Mouse (Mus musculus): Measurements from ENCODE around the gene Ltbp3.

Gene Ltbp3

DNA sequence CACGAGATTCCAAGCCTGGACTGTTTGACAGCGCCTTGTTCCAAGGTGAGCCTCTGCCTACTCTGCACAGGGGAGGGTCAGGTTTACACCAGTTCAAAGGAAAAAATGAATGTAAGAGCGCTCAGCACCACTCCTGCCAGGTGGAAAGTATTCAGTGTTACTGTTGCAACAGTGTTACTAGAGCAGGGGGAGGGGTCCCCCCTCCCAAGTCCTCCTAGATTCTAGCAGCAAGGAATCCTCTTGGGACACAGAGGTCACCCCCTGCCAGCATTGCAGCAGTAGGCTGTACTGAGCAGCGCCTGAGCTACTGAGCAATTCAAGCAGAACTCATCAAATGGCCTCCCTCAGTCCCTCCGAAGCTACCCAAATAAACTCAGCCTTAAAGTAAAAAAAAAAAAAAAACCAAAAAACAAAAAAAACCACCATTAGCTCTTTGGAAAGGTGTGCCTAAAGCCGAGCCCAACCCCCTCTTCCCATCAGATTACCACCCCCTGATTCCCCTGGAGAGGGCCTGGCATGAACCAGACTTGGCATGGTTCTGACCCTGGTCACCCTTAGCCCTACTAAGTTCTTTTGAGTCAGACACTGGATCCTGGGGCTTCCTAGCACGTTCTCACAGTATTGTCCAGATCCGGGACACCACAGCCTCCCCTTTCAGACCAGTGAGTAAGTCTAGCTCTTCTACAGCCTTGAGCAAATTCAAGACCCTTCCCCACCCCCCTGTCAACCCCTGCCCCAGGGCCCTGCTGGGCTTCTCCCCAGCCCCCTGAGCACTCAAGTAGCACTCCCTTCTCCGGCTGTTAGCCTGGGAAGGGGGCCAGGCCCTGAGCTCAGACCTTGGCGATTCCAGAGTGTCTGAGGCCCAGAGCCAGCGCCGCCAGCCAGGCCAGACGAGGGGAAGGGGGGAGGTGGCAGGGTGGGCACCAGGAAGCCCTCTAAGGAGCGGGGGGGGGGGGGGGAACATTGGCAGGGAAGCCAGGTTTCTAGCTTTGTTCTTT, at the start of gene Ltbp3:
Gene Ltbp3 (plus strand): TSS at position 585 of the 998 bp plus-strand sequence.
- DNase-seq (ENCODE audit: low spot score in 2 of 2), result no peak

DNA sequence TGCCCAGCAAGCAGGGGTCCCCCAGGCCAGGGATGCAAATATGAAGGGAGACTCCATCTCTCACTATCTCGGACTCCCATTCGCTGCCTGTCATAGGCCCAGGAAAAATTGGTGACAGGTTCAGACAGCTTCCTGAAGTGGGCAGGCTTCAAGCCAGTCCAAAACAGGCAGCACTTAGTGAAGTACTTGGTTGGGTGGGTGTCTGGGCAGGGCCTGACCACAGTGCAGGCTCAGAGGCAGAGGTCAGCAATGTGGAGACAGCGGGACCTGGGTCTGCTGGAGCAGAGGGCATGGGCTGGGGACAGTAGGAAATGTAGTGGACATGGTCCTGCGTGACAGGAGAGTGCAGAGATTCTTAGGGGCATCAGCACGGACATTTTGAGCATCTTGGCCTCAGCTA, 49.1 kb upstream of the Ltbp3 start:
- no peak for DNase-seq (ENCODE audit: low spot score in 2 of 2)

DNA sequence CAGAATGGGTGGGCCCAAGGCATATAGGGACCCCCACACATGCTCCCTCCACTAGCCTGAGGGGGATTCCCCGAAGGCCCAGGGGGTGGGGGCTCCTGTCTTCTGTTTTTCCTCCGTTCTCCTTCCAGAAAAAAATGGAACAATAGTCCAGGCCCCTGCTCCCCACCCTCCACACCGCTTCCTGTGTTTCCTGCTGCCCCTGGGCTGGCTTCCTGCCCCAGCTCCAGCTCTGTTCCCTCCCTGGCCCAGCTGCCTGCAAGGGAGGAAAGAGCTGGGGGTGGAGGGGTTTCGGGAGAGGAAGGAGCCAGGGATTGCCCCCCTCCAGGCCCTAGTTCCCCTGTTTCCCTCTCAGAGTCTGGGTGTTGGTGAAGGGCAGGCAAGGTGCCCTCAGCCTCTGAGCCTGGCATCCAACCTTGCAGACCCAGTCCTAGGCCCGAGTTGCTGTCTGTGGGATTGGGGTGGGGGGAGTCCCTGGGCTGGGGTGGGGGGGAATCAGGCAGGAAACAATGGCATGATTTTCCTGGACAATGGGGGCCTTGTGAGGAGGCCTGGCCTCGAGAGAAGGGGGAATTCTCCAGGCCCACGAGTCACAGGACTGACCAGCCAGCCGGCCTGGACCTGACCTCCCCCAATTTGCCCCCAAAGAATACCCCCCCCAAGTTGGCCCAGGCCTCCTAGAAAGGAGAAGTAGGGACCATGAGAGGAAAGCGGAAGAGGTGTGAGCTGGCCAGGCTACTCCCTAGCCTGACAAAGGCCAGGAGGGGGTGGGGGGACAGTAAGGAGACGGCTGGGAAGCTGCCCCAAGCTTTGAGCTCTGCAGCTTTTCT, 48.4 kb upstream of the Ltbp3 start:
- DNase-seq (ENCODE audit: low spot score in 2 of 2), result no peak

DNA sequence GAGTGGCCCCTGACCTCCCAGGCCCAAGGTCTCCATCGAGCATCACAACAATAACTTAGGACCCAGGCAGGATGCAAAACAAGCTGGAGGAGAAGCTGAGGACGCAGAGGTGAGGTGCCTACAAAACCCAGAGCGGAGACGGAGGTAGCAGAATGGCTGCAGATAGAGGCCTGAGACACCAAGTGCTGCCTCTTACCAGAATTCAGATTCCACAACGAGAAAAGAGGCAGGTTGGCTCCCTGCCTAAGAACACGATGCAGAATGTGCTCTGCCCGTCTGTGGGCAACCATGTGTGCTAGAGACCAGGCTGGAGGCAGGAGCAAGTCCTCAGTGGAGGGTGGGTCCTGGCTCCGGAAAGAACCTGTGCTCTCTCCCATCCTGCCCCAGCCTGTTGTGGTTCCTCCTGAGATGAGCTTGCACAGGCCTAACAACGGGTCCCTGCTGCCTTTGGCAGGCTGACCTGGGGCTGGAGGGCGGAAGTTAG, 47.7 kb upstream of the Ltbp3 start:
- DNase-seq (ENCODE audit: low spot score in 2 of 2), result no peak

DNA sequence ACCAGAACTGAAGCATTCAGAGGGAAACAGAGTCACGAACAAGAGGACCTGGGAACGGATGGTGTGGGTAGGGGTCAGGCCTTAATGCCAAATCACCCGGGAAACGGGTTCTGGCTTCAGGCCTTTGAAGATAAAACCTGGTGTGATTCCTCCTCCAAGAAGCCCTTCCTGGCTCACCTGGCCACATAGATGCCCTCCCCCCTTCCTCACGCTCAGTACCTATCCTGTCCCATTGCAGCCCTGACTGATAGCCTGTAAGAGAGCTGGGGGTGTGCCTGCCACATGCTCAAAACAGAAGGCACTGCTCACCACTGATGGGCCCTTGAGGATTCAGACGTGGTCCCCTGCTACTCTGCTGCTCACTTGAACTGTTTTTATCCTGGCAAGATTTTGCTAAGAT, 46.9 kb upstream of the Ltbp3 start:
- DNase-seq (ENCODE audit: low spot score in 2 of 2), result no peak

DNA sequence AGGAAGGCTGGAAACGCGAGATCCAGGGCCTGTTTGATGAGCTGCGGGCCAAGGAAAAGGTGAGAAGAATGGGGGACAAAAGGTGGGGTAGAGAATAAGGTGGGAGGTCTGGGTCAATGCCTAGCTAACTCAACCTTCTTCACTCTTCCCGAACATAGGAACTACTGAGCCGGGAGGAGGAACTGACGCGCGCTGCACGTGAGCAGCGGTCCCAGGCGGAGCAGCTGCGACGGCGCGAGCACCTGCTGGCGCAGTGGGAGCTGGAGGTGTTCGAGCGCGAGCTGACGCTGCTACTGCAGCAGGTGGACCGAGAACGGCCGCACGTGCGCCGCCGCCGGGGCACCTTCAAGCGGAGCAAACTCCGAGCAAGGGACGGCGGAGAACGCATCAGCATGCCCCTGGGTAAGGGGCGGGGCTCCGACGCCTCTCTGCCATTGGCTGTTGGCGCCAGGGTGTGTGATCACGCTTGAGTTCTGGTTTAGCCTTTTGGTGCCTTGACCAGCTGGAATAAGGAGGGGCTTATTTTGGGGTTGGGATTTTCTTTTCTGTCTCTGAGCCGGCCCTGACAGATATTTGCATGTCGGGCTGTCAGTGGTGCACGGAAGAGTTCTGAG, 44.7 kb upstream of the Ltbp3 start:
- no peak for DNase-seq (ENCODE audit: low spot score in 2 of 2)

DNA sequence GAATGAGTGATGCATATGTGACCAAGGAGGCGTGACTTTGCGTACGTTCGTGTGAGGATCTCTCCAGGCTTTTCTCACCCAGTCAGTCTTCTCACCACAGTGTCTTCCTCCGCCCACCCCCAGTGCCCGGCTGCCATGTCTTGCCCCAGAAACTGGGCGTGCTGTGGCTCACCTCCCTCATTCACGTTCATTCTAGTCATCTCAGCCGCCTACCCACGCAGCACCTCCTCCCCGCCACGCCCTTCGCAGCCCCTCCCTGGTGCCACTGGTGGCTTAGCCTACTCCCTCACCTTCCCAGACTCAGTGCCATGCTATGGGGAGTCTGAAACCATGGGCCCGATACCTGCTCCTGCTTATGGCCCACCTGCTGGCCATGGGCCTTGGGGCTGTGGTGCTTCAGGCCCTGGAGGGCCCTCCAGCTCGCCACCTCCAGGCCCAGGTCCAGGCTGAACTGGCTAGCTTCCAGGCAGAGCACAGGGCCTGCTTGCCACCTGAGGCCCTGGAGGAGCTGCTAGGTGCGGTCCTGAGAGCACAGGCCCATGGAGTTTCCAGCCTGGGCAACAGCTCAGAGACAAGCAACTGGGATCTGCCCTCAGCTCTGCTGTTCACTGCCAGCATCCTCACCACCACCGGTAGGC, 36.4 kb upstream of the Ltbp3 start, which contains the start of gene Kcnk7:
Gene Kcnk7 (plus strand): TSS at position 205 of the 638 bp plus-strand sequence.
- peak in 1 of 2 experiments; percentile 34 for DNase-seq (ENCODE audit: low spot score in 2 of 2)

DNA sequence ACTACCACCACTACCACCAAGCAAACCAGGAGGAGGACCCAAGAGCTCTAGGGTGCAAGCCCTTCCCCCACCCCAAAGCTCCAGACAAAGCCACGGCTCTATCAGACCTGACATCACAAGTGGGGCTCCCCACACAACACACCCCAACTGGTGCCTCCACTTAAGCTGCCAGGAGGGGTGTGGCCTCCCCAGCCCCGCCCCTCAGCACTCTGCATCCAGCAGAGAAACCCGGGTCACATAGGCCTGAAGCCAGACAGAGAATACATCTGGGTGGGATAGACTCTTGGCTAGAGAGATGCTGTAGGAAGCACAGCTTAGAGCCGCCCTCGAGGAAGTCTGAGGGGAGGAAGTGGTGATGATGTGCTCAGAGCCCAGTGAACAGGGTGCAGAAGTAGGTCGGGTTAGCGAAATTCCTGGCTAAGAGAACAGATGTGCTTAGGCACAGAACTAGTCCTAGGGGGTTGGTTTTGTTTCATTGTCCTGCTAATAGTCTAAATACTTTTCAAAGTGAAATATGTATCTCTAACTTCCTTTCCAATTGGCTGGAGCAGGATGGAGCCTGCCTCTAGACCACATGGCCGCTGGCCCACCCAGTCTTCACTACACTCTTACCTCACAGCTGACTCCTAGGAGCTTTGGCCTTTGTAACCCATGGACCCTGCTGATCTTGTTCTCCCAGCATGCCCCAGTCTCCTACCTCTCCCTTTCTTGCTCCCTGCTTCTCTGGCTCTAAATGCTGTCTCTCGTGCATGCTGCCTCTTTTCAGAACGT, 35.7 kb upstream of the Ltbp3 start:
- DNase-seq (ENCODE audit: low spot score in 2 of 2), result no peak

DNA sequence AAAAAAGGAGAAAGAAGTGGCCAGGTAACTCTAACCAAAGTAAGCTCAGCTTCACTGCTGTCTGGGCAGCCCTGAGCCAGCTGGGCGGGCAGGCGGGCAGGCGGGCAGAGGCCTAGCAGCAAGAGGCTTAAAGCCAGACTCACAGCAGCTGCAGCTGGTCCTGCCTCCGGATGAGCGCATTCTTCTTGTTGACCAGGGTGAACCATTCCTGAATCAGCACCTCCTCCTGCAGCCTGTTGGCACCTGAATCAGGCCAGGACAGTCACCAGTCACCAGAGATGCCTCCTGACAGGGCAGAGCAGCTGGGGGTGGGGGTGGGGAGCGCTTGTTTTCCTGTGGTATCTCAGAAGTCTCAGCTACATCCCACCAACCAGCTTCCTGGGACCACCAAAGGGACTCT, 30.6 kb upstream of the Ltbp3 start:
- DNase-seq (ENCODE audit: low spot score in 2 of 2), result no peak

DNA sequence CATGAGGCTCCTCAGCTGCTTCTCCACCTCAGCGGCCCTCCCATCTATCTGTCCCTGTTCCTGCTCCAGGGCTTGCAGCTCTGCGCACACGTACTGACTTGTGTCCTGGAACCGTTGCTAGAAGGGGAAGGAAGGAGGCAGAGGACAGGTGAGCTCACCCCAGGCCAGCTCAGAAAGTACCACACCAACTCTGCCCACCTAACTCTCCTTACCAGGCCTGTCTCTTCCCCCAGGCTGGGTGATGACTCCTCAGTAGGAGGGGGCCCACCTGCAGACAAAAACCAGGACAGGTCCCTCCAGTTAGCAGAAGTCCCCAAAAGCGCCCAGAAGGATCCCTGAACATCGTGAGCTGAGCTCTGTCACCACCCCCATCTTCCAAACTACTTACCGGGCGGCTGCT, 30.1 kb upstream of the Ltbp3 start:
- no peak for DNase-seq (ENCODE audit: low spot score in 2 of 2)

DNA sequence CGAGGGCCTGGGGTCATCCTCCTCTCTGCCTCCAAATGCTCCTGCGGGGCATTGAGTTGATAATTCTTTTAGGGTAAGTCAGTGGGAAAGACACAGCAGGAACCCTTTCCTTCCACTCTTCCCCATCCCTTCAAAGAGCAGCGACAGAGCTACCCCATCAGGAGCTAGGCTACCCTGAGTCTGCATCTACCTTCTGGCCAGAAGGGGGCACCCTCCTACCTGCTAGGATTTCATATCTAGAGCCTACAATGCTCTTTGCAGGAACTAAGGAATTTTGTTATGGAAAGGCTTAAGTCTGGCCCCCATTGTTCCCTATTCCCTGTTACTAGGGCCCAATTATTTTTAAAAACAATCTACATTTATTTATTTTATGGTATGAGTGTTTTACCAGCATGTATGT, 29.5 kb upstream of the Ltbp3 start:
- peak in 1 of 2 experiments; percentile 64 for DNase-seq (ENCODE audit: low spot score in 2 of 2)

DNA sequence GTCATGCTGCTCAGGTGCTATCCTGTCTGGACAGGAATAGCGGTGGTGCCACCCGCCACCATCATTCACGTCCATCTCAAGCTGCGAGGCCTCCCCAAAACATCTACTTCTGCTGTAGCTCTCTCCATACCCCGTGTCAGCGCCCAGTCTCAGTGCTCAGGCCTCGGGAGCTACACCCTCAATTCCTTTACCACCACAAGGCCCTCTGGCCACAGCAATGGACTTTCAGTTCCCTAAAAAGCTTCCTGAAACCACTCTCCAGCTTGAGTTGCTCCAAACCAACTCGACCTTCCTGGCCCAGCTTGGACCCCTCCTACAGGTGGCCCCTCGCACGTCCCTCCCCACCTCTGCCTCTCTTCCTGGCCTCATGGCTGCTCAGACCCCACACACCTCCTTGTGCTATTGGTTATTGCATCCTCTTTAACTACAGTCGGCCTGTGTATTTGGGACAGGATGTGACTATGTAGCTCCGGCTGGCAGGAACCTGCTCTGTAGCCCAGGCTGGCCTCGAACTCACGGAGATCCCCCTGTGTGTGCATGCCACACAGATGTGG, 28.7 kb upstream of the Ltbp3 start:
- DNase-seq (ENCODE audit: low spot score in 2 of 2), result no peak

DNA sequence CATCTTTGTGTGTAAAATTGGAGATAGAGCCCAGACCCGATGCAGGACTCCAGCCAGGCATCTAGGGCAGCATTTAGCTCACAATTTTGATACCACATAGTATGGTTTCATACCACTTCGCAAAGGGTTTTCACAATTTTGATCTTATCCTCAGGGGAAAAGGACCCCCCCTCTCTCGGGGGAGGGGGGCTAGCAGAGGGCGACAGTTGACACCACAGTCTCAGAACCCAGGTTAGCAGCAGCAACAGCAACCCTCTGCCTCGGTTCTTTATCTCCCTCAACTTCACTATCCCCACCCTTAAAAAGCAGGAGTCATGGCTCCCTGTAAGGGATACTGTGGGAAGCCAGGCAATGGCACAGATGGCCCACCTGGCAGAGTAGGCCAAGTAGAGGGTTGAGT, 27.4 kb upstream of the Ltbp3 start:
- no peak for DNase-seq (ENCODE audit: low spot score in 2 of 2)

DNA sequence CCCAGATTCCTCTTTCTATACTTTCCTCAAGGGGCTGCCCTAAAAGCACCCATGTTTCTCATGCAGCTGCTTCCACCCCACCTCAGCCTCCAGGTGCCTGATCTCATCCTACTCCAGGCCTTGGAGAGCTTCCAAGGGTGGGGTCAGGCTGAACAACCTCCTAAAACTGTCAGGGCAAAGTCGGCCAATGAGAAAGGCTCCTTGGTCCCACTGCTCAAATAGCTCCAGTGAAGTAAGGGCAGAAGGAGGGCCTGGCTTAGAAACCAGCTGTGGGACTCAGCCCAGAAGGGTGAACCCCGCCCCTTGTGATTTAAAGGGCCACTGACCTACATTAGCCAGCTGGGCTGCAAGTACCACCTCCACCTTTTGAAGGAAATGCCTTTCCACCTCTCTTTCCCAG, 27.0 kb upstream of the Ltbp3 start:
- no peak for DNase-seq (ENCODE audit: low spot score in 2 of 2)

DNA sequence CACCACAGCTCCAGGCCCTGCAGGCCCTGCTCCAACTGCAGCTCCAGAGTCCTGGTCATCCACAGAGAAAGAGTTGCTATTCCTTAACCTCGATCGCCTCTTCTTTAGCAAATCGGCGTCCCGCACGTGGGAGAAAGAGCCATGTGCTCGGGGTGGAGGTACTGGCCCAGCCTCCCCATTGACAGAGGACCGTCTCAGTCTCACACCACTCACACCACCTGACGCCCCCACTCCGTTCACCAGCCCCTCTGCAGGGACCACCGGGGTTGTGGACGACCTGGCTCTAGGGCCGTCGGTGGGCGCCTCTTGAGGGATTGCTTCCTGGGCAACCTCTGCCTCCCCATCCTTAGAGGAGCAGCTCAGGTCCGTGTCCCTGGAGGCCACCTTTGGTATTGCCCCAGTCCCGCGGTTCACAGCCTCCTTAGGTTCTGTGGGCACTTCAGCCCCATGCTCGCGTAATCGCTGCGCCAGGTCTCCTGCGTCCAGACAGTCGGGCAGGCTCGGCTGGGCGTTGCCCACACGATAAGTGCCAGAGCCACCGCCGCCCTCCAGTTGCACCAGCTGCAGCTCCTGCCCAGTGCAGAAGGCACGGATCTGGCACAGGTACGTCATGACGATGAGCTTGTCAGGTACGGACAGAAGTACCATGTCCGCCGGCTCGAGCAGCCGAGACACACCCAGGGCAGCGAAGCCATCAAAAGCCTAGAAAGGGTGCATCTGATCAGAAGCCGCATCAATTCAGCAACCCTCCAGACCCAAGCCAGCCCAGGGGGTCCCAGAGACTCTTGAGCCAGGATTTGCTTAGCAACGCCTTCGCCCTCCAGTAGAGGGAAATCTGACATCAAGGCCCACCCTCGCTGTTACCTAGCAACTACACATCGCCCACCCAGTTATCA, 24.7 kb upstream of the Ltbp3 start:
- DNase-seq (ENCODE audit: low spot score in 2 of 2), result no peak

DNA sequence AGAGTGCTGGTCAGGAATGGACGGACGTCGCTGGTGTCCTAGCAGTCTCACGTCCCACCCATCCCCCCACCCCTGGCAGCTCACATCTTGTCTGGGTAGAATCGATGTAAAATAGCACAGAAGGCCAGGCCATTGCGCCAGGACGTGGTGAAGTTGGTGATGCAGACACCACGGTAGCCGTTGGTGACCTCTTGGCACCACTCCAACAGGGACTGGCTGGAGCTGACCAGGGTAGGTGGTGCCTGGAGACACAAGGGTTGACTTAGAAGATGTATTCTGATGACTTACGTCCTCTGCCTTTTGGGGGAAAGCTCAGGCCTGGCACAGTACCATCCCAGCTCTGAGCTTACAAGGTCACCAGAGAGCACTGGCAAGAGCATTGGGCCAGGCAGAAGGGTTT, 23.7 kb upstream of the Ltbp3 start:
- no peak for DNase-seq (ENCODE audit: low spot score in 2 of 2)

DNA sequence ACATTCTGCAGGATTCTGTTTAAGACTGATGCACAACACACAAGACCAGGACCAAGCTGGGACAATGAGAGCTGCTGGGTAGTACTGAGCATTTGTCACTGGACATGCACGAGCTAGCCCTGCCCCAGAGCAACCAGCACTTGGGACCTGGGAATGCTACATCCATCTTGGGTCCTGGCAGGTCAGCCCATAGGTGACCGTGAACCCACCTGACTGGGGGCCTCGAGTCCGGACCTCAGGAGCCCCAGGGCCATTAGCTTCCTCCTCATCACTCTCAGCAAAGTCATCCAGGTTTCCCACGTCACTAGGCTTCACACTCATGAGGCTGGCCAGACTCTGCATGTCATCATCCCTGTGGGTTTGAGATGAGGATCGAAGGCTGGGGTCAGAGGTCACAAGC, 19.5 kb upstream of the Ltbp3 start:
- DNase-seq (ENCODE audit: low spot score in 2 of 2), result no peak

DNA sequence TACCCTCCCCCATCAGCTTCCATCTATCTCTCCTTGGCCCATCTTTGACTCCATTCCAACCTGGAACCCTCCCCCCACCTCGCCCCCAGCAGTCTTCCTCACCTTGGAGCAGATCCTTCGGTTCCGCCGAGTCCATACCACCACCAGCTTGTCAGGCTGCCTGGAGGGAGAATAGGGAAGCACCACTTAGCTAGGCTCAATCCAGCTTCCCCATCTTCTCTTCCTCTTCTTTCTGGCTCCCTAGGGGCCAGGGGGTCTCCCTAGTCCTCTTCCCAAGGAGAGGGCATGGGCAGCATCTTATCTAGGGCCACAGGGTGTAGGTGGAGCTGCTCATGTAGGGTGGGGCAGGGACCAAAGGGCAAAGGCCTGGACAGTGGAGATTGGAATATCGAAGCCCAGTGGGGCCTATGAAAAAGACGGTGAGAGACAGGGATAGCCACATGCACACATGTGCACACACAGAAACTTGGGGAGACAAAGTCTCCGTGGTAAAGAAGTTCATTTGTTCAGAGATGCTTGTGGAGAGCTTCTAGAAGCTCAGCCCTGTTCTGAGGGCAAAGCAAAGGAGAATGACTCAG, 17.8 kb upstream of the Ltbp3 start:
- no peak for DNase-seq (ENCODE audit: low spot score in 2 of 2)

DNA sequence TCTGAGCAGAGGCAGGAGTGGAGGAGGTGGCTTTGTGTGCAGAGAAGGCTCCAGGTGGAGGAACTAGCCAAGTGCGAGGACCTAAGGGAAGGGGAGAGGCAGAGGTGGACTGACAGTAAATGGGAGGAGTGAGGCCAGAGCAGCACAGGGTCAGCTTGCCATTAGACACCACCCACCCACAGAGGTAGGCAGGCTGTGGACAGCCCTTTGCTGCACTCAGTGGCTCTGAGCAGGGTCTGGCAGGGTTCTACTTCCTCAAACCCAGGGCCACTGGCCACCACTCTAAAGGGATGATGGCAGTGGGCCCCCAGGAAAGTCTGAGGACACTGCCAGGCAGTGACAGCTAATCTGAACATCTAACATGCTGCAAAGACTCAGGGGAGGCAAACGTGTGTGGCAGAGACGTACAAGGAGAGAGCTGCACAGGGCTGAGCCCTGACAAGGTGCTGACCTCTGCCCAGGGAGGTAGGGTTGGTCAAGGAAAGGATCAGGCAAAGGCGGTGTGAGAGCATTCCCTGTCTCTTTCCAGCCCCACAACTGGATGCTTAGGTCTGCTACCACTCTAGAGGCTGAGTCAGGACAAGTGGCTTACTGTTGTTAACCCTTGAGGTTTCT, 16.7 kb upstream of the Ltbp3 start:
- no peak for DNase-seq (ENCODE audit: low spot score in 2 of 2)

All from right cerebral cortex, postnatal 36 days (tissue).